28 mouse cellular contexts compared by ENCODE assay signal in genomic region chr12:57362732-57363131, GRCm38 (mm10).
DNase-seq lines count a peak whose midpoint lies in the region; ATAC-seq lines count a peak whose summit lies in the region.
"Had no signal": no experiment of that assay in that cellular context is flagged by ENCODE, and none has a peak within 500 bp of the region (broad histone marks: within the 10 kb centered on the region; RNA-seq: fewer than 3 reads in every experiment).

No protein-coding gene starts in this region.

- H3K4me3 ChIP-seq in midbrain, embryonic 11.5 days (ENCODE audit: low read depth, low read length), result no peak overlapping the region
- H3K4me3 ChIP-seq in midbrain, embryonic 14.5 days (replicated peaks; ENCODE audit: low read depth, low read length), result no peak overlapping the region
- H3K4me3 ChIP-seq: embryonic facial prominence, embryonic 10.5 days; embryonic facial prominence, embryonic 13.5 days; erythroblast, embryonic 14.5 days; forebrain, embryonic 12.5 days; forebrain, embryonic 15.5 days; heart, embryonic 12.5 days; heart, embryonic 15.5 days had no signal

- H3K27ac ChIP-seq in midbrain, embryonic 11.5 days (ENCODE audit: low read depth, low read length), result no peak overlapping the region
- H3K27ac ChIP-seq in midbrain, embryonic 14.5 days (replicated peaks; ENCODE audit: low read depth, low read length), result no peak overlapping the region
- H3K27ac ChIP-seq: embryonic facial prominence, embryonic 10.5 days; embryonic facial prominence, embryonic 13.5 days; forebrain, embryonic 12.5 days; forebrain, embryonic 15.5 days; heart, embryonic 15.5 days; hindbrain, embryonic 14.5 days had no signal

- no peaks in the 10 kb centered on the region for H3K27me3 ChIP-seq in midbrain, embryonic 11.5 days (ENCODE audit: control insufficient read depth, insufficient read depth, low read length)
- no peaks in the 10 kb centered on the region for H3K27me3 ChIP-seq in midbrain, embryonic 14.5 days (ENCODE audit: control insufficient read depth, insufficient read depth, low read length)
- H3K27me3 ChIP-seq: CH12.LX; embryonic facial prominence, embryonic 13.5 days; forebrain, embryonic 12.5 days; forebrain, embryonic 15.5 days; heart, embryonic 12.5 days; heart, embryonic 15.5 days; Patski had no signal

- H3K9ac ChIP-seq in midbrain, embryonic 11.5 days (ENCODE audit: low read length), result no peak overlapping the region
- H3K9ac ChIP-seq in midbrain, embryonic 14.5 days (replicated peaks; ENCODE audit: low read length), result no peak overlapping the region
- H3K9ac ChIP-seq: embryonic facial prominence, embryonic 13.5 days; forebrain, embryonic 12.5 days; forebrain, embryonic 15.5 days; heart, embryonic 12.5 days; heart, embryonic 15.5 days; hindbrain, embryonic 14.5 days had no signal

- no peak overlapping the region for H3K4me2 ChIP-seq in midbrain, embryonic 11.5 days
- no peak overlapping the region for H3K4me2 ChIP-seq in midbrain, embryonic 14.5 days (ENCODE audit: low read length)
- H3K4me2 ChIP-seq: embryonic facial prominence, embryonic 13.5 days; forebrain, embryonic 12.5 days; forebrain, embryonic 15.5 days; heart, embryonic 12.5 days; heart, embryonic 15.5 days; hindbrain, embryonic 14.5 days had no signal

- no peaks in the 10 kb centered on the region for H3K36me3 ChIP-seq in midbrain, embryonic 11.5 days (ENCODE audit: control insufficient read depth, insufficient read depth, low read length)
- no peaks in the 10 kb centered on the region for H3K36me3 ChIP-seq in midbrain, embryonic 14.5 days (ENCODE audit: control insufficient read depth, insufficient read depth, low read length)
- H3K36me3 ChIP-seq: embryonic facial prominence, embryonic 10.5 days; embryonic facial prominence, embryonic 13.5 days; forebrain, embryonic 12.5 days; forebrain, embryonic 15.5 days; heart, embryonic 12.5 days; heart, embryonic 15.5 days had no signal

- no peak for ATAC-seq in cerebellum, adult (ENCODE audit: insufficient number of reproducible peaks, low FRiP score, low TSS enrichment)
- ATAC-seq in midbrain, embryonic 11.5 days (ENCODE audit: low FRiP score), result peak; percentile 43; the same call in 1 of the 2 replicates
- no peak for ATAC-seq in midbrain, embryonic 14.5 days (ENCODE audit: low FRiP score, low TSS enrichment)
- ATAC-seq: forebrain, embryonic 15.5 days; Patski had no signal

- peak; percentile 56 to 69 for DNase-seq in cerebellum, postnatal 14 days
- DNase-seq in midbrain, embryonic 11.5 days (ENCODE audit: low spot score, missing footprints), result no peak
- no peak for DNase-seq in midbrain, embryonic 14.5 days
- peak; percentile 54 for DNase-seq in retina, embryonic 14.5 days (ENCODE audit: low spot score)
- DNase-seq in right cerebral cortex, postnatal 4 days, result no peak
- DNase-seq: adrenal gland, postnatal 10 days; adrenal gland, postnatal 36 days; B cell, adult 2 months; cerebellum, adult 11-12 months; cerebellum, adult 9-10 months; cerebellum, postnatal 36 days; embryo, embryonic 11 days; gastrocnemius, postnatal 25 days; heart, adult 18-20 months; heart, postnatal 10 days; heart, postnatal 36 days had no signal

- 54% methylated on average over 2 of the region's 2 CpGs for WGBS in midbrain, embryonic 11.5 days
- 45% methylated on average over 2 of the region's 2 CpGs for WGBS in midbrain, embryonic 14.5 days

- no peaks in the 10 kb centered on the region for H3K9me3 ChIP-seq in midbrain, embryonic 11.5 days (ENCODE audit: control insufficient read depth, low read length)
- H3K9me3 ChIP-seq in midbrain, embryonic 14.5 days (ENCODE audit: control insufficient read depth, low read length), result no peaks in the 10 kb centered on the region
- H3K9me3 ChIP-seq: embryonic facial prominence, embryonic 10.5 days; embryonic facial prominence, embryonic 13.5 days; forebrain, embryonic 12.5 days; forebrain, embryonic 15.5 days; G1E; heart, embryonic 15.5 days had no signal

- H3K4me1 ChIP-seq in midbrain, embryonic 11.5 days (ENCODE audit: control insufficient read depth, insufficient read depth, low read length), result no peaks in the 10 kb centered on the region
- H3K4me1 ChIP-seq in midbrain, embryonic 14.5 days (ENCODE audit: control insufficient read depth, insufficient read depth, low read length), result no peaks in the 10 kb centered on the region
- H3K4me1 ChIP-seq: embryonic facial prominence, embryonic 10.5 days; embryonic facial prominence, embryonic 13.5 days; forebrain, embryonic 12.5 days; forebrain, embryonic 15.5 days; heart, embryonic 12.5 days; heart, embryonic 15.5 days had no signal

Comparison
In these comparisons a context has a peak if more than half of its experiments do, and no peak if none do; other contexts are left out.
1. DNase-seq: peak in cerebellum, postnatal 14 days (2 of 2) and retina, embryonic 14.5 days (single experiment); none in midbrain, embryonic 11.5 days (single experiment), midbrain, embryonic 14.5 days (single experiment) and right cerebral cortex, postnatal 4 days (single experiment).